Mouse (Mus musculus) kidney, postnatal 0 days (tissue): ENCODE data around the gene Krtap9-1. TPM values are rescaled to one million over a fixed set of nuclear protein-coding genes. Genes with fewer than 3 reads are reported as not detected.
"Not testable (repeated sequence)": the region's sequence is repeated elsewhere in the genome, so short reads cannot be mapped to it uniquely, and the experiment has no call there.

Experiments
- ATAC-seq: fragments of 200-750 bp; cut with Nextera tagmentation; replicated peaks from 2 replicates; pipeline ENCODE4 v1.8.0; 2017; ENCODE audit warnings: low read depth, moderate number of reproducible peaks, moderate TSS enrichment, moderate library complexity; ENCODE audit not compliant: low FRiP score
- DNase-seq: peaks from one replicate; pipeline ENCODE4 v3.0.0-alpha.2; 2016; ENCODE audit warnings: low spot score
- H3K27ac ChIP-seq: fragments of 300-500 bp; sonication (generic); 2 replicates; pipeline ENCODE4 v1.5.1; 2014; ENCODE audit warnings: mild to moderate bottlenecking
- H3K27me3 ChIP-seq: fragments of 300-500 bp; sonication (generic); 2 replicates; pipeline ENCODE4 v1.6.1; 2014; ENCODE audit warnings: low read length, mixed read lengths; ENCODE audit not compliant: insufficient read depth
- H3K36me3 ChIP-seq: fragments of 300-500 bp; sonication (generic); 2 replicates; pipeline ENCODE4 v1.6.1; 2014; ENCODE audit warnings: low read length, mixed read lengths; ENCODE audit not compliant: insufficient read depth
- H3K4me1 ChIP-seq: fragments of 300-500 bp; sonication (generic); replicated peaks from 2 replicates; pipeline ENCODE4 v1.6.1; 2014; ENCODE audit warnings: antibody characterized with exemption, low read length, mixed read lengths; ENCODE audit not compliant: insufficient read depth
- H3K4me2 ChIP-seq: fragments of 300-500 bp; sonication (generic); 2 replicates; pipeline ENCODE4 v1.6.1; 2014; ENCODE audit warnings: mild to moderate bottlenecking, low read length, moderate library complexity, mixed read lengths
- H3K4me3 ChIP-seq: fragments of 300-500 bp; sonication (generic); replicated peaks from 2 replicates; pipeline ENCODE4 v1.5.1; 2014; ENCODE audit warnings: low read depth, low read length
- H3K9ac ChIP-seq: fragments of 300-500 bp; sonication (generic); 2 replicates; pipeline ENCODE4 v1.6.1; 2014; ENCODE audit warnings: low read depth, low read length
- H3K9me3 ChIP-seq: fragments of 300-500 bp; sonication (generic); replicated peaks from 2 replicates; pipeline ENCODE4 v1.6.1; 2016; ENCODE audit warnings: low read length, inconsistent platforms, mixed read lengths
- CTCF ChIP-seq: IDR thresholded peaks from 2 replicates; pipeline ENCODE4 v1.5.1; 2016; ENCODE audit warnings: antibody characterized with exemption, low read depth, mild to moderate bottlenecking, moderate library complexity
- WGBS: fragments of 180-500 bp; shearing (Covaris S2); extraction: QIAGEN DNeasy Blood & Tissue Kit; methylation state at CpG from one replicate; pipeline ENCODE4 v1.1.7; 2014; 5-methylcytosine and 5-hydroxymethylcytosine counted together
- polyA plus RNA-seq: library from polyadenylated mRNA; unstranded; fragments of >200 nt; fragmentation: Nextera tagmentation; extraction: Ambion mirVana; gene quantifications from 2 replicates; pipeline ENCODE4 v1.2.1, GENCODE M21; 2015

Krtap9-1 gene
- polyA plus RNA-seq = not detected in 2 replicates

DNA sequence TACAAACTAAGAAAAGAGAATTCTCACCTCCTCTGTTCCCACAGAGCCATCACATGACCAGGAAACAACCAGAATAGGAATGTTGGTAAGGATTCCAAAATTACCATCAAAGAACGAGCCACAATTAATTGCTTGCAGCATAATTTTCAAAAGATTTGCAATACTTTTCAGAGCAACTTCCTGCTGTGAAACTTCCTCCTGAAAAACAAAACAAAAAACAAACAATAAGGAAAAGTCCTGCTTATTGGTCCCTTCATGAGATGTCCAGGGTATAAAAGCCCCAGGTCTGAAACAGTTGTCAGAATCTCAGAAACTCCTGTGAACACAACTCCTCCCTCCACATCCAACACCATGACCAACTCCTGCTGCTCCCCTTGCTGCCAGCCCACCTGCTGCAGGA lies at the start of gene Krtap9-1:
Gene Krtap9-1 (plus strand): TSS at position 301 of the 400 bp plus-strand sequence.
- DNase-seq, ATAC-seq: not testable (repeated sequence)
- WGBS = 74% methylated on average over 1 of the region's 1 CpGs

DNA sequence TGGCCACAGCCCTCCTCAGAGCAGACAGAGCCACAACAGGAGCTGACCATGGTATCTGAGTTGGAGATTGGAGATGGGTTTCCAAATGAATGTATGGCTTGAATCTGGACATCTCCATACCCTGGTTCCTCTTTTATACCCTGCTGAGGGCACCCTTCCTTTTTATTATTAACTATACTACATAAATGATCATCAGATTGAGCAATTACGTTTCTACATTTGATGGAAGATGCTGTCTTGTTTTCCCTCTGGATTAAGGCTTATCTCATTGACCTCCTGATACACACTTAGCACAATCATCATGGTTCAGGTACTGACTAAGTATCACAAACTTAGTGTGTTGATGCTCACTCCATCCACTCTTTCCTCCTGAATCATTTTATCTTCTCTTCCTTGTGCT lies 35.2 kb upstream of the Krtap9-1 start, which contains the start of gene 2300003K06Rik:
Gene 2300003K06Rik (minus strand): TSS at position 101 of the 400 bp plus-strand sequence.
- Histone ChIP-seq H3K4me3 (no peak within 1 kb of the TSS), H3K4me2 (no peak within 1 kb of the TSS), H3K27me3 (no peaks in the 10 kb centered on the region), H3K36me3 (no peaks in the 10 kb centered on the region), H3K9ac (no peak within 1 kb of the TSS), H3K27ac (no peak within 1 kb of the TSS), H3K4me1 (no peaks in the 10 kb centered on the region), H3K9me3 (no peaks in the 10 kb centered on the region)
- DNase-seq = no peak
- WGBS = 70% methylated on average over 1 of the region's 1 CpGs
- no peak for TF ChIP-seq CTCF
- ATAC-seq = no peak

More for the DNA sequence above, at the start of gene Krtap9-1:
- H3K9ac ChIP-seq, H3K9me3 ChIP-seq, H3K36me3 ChIP-seq, H3K4me3 ChIP-seq, H3K27ac ChIP-seq, H3K4me1 ChIP-seq, H3K27me3 ChIP-seq, H3K4me2 ChIP-seq: not testable (repeated sequence)

DNA sequence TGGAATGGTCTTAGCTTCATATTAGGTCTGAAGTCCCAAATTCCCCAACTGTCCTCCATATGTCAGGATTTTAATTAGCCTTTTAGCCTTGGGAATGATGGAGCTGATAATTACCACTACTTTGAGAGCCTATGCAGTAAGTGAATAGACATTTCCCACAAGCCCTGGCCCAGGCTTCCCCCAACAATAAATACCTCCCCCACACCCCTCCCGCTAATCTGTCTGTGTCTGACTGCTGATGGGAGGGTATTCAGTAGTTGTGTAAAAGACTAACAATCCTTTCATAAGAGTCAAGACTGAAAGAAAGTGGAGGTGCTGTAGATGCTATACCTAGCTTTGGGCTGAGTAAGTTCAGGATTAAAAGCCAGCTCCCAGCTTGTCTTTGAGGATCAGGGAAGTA lies 31.0 kb upstream of the Krtap9-1 start:
- ATAC-seq = no peak
- Histone ChIP-seq H3K27ac (no peak overlapping the region), H3K36me3 (no peaks in the 10 kb centered on the region), H3K4me3 (no peak overlapping the region), H3K4me1 (no peaks in the 10 kb centered on the region), H3K4me2 (no peak overlapping the region), H3K9me3 (no peaks in the 10 kb centered on the region), H3K9ac (no peak overlapping the region), H3K27me3 (no peaks in the 10 kb centered on the region)
- TF ChIP-seq CTCF = no peak
- DNase-seq = no peak
- WGBS = 13% methylated on average over 1 of the region's 1 CpGs

DNA sequence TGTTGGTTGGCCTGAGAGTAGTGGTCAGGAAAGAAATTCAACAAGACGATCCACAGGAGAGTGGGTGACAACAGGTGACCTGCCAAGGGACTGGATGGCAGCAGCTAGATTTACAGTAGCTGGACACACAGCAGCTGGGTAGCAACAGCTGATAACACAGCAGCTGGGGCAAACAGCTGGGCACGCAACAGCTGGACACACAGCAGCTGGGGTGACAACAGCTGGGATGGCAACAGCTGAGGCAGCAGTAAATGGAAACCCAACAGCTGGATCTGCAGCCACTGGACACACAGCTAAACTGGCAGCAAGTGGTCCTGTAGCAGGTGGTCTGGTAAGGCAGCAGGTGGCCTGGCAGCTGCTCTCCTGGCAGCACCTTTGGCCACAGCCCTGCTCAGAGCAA lies 26.4 kb upstream of the Krtap9-1 start:
- no peak for TF ChIP-seq CTCF
- Histone ChIP-seq H3K9ac (no peak overlapping the region), H3K4me3 (no peak overlapping the region), H3K36me3 (no peaks in the 10 kb centered on the region), H3K27me3 (no peaks in the 10 kb centered on the region), H3K9me3 (no peaks in the 10 kb centered on the region), H3K4me2 (no peak overlapping the region), H3K27ac (no peak overlapping the region), H3K4me1 (no peaks in the 10 kb centered on the region)
- ATAC-seq = no peak
- WGBS = 78% methylated on average over 2 of the region's 2 CpGs
- no peak for DNase-seq

DNA sequence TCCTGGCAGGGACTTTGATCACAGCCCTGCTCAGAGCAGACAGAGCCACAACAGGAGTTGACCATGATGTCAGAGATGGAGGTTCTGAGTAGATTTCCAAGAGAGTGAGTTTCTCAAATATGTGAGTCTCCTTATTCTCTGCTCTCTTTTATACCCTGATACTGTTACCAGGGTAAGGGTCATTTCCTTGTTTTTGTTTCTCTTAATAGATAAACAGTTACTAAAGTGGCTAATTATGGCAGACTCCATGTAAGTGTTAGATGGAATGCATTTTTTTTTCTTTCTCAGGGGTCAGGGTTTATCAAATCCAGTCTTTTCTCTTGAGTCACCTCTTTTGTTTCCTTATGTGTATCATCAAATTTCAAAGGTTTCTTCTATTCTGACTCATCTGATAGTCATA lies 21.7 kb upstream of the Krtap9-1 start, which contains the start of gene Krtap4-16:
Gene Krtap4-16 (minus strand): TSS at position 101 of the 400 bp plus-strand sequence.
- DNase-seq (no peak), ATAC-seq (no peak)
- H3K4me2 ChIP-seq = no peak within 1 kb of the TSS
- H3K4me3 ChIP-seq = no peak within 1 kb of the TSS
- H3K4me1 ChIP-seq = no peaks in the 10 kb centered on the region
- no peak within 1 kb of the TSS for H3K27ac ChIP-seq
- no peak within 1 kb of the TSS for H3K9ac ChIP-seq
- no peaks in the 10 kb centered on the region for H3K27me3 ChIP-seq
- no peak for TF ChIP-seq CTCF
- no peaks in the 10 kb centered on the region for H3K9me3 ChIP-seq
- H3K36me3 ChIP-seq = no peaks in the 10 kb centered on the region

DNA sequence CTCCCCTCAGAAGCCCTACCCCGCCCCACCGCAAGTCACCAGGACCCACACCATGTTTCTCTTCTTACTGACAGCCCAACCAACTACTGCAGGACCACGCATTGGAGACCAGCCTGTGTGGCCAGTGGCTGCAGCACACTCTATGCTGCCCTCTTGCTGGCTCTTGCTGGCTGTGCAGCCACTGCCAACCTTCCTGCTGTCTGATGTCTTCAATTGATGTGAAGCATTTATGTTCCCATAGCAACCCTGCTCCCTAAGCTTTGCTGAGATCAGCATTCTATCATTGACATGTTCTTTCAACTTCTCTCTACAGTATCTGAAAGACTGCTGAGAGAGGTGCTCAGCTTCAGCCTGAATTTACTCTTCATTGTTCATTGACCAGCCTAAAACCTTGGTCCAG lies 19.1 kb upstream of the Krtap9-1 start:
- H3K4me3 ChIP-seq = no peak overlapping the region
- H3K27ac ChIP-seq = no peak overlapping the region
- peak; percentile 61 for TF ChIP-seq CTCF
- H3K9me3 ChIP-seq = no peaks in the 10 kb centered on the region
- no peaks in the 10 kb centered on the region for H3K27me3 ChIP-seq
- H3K4me2 ChIP-seq = no peak overlapping the region
- ATAC-seq (no peak), DNase-seq (peak; percentile 21)
- no peaks in the 10 kb centered on the region for H3K36me3 ChIP-seq
- H3K4me1 ChIP-seq = no peaks in the 10 kb centered on the region
- 58% methylated on average over 3 of the region's 3 CpGs for WGBS
- H3K9ac ChIP-seq = no peak overlapping the region

DNA sequence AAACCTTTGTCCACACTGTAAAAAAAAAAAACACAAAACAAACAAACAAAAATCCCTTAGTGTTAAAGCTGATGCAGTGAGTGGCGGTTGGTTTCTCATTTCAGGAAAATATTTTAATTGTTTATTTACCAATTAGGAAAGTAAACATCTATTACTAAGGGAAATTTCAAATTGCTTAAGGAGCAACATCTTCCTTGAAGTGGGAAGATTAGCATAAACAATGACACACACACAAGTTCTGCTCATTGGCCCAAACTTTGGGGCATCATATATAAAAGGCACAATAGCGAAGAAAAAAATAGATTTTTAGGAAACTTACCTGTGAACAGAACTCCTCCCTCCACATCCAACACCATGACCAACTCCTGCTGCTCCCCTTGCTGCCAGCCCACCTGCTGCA lies 15.6 kb upstream of the Krtap9-1 start, which contains the start of gene Gm11568:
Gene Gm11568 (plus strand): TSS at position 301 of the 400 bp plus-strand sequence.
- ATAC-seq = no peak
- 76% methylated on average over 2 of the region's 2 CpGs for WGBS
- no peak for DNase-seq
- H3K9me3 ChIP-seq = no peaks in the 10 kb centered on the region
- H3K4me3 ChIP-seq = no peak within 1 kb of the TSS
- TF ChIP-seq CTCF = no peak
- H3K27me3 ChIP-seq = no peaks in the 10 kb centered on the region
- H3K4me2 ChIP-seq = no peak within 1 kb of the TSS
- H3K36me3 ChIP-seq = no peaks in the 10 kb centered on the region
- H3K9ac ChIP-seq = no peak within 1 kb of the TSS
- H3K27ac ChIP-seq = no peak within 1 kb of the TSS
- no peaks in the 10 kb centered on the region for H3K4me1 ChIP-seq
